Mouse (Mus musculus) R1 (cell line): ENCODE measurements around the gene Vmn2r116.
"Not testable (repeated sequence)": the region's sequence is repeated elsewhere in the genome, so short reads cannot be mapped to it uniquely, and the experiment has no call there.

Experiments used
- DNase-seq: peaks from one replicate; pipeline ENCODE4 v3.0.0-alpha.2; 2018; ENCODE audit warnings: low read depth, low spot score

Vmn2r116 gene

GRCm38 (mm10) chr17:23384304-23384703 lies at the start of gene Vmn2r116:
Gene Vmn2r116 (plus strand): TSS chr17:23384604.
- not testable (repeated sequence) for DNase-seq

DNA sequence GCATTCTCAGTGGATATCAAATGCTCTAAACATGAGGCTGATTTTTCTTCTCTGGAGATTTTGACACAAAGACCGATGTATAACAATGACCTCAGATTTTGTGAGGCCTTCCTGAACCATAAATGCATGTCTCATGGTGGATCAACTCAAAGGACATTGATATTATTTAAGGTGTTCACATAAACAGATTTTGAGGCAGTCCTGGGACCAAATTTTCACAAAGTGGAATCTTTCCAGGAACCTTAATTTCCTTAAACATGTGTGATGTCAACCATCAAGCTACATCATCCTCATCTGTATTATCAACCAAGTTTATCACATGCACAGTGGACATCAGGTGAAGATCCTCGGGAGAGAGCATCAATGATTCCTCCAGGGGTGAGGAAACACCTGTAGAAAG lies 41.0 kb upstream of the Vmn2r116 start, which contains the start of gene Vmn2r115:
Gene Vmn2r115 (plus strand): TSS at position 301 of the 400 bp plus-strand sequence.
- DNase-seq = not testable (repeated sequence)

DNA sequence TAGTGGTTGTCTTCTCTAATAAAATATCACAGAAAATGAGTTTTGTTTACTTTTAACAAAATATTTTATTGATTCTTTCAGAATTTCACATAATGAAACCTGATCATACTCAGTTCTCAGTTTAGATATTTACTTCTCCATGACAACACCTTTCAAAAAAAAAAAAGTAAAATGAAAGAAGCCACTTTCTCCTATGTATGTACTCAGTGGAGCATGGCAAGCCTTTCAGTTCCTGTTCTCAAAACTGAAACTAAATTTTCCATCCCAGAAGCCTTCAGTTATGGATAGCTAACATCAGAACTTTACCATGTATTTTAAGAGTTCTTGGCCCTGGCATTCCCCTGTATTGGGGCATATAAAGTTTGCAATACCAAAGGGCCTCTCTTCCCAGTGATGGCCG lies 32.8 kb upstream of the Vmn2r116 start:
- DNase-seq = no peak

- no peak for DNase-seq
Measured at GRCm38 (mm10) chr17:23433150-23433679, 48.8 kb downstream of the Vmn2r116 start.
